Mouse (Mus musculus) heart, postnatal 14 days (tissue): ENCODE measurements around the gene Olfr1303. TPM values are rescaled to one million over a fixed set of nuclear protein-coding genes. Genes with fewer than 3 reads are reported as not detected.

Source experiments
- DNase-seq, 2 experiments: peaks; one replicate each; pipeline ENCODE4 v3.0.0; 2021 to 2022
- intact Hi-C: fragments of 180-260 bp; cut with DNase I; formaldehyde crosslinking; loops from one replicate; pipeline ENCODE4 v1.15.1; 2025
- long read RNA-seq, 2 experiments: library from polyadenylated mRNA; stranded (forward); transcript quantifications; one replicate each; pipeline ENCODE4 v2.0.0; 2021
- total RNA-seq, 2 experiments: library from RNA; stranded (reverse); gene quantifications; 2 replicates each; pipeline ENCODE4 v1.2.3; 2021

The Olfr1303 gene
- not detected for total RNA-seq
- long read RNA-seq, experiment 1, result 0 reads
- long read RNA-seq, experiment 2, result 0 reads

DNA sequence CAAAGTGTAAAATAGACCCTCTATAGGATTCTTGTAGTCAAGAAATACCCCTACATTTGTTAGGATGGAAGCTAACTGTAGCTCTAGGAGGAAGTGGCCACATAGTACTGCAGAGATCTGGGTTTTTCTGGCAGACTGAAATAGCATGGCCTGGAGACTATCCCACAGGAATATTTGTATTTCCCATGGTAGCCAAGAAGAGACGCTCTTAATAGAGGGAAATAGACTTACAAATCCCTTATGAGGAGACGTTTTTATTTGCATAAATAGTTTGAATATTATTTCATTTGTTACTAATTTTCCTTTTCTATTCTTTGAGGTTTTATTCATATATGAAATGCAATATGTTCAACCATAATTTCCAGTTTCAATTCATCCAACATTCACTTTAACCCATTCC, at the start of gene Olfr1303:
TSS of gene Olfr1303 (minus strand) at position 101 of the 400 bp plus-strand sequence.
- DNase-seq, result no peak
- intact Hi-C loops, result no loop called here

DNA sequence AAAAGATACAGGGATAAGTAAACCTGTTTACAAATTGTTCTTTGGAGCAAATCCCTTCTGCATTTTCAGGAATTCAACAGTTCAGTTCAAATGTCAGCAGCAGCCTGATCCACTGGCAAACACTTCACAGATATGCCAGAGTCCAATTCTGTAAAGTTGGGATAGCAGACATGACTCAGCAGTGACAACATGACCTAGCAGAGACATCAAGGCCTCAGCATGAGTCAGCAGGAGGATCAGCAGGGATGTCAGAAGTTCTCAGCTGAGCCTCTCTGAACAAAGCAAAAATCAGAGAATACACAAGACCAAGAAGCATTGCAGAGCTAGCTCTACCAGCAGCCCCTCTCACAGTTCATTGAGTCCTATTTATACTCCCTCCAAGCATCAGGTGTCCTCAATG, 7.2 kb downstream of the Olfr1303 start:
- no peak for DNase-seq
- intact Hi-C loops, result no loop called here

DNA sequence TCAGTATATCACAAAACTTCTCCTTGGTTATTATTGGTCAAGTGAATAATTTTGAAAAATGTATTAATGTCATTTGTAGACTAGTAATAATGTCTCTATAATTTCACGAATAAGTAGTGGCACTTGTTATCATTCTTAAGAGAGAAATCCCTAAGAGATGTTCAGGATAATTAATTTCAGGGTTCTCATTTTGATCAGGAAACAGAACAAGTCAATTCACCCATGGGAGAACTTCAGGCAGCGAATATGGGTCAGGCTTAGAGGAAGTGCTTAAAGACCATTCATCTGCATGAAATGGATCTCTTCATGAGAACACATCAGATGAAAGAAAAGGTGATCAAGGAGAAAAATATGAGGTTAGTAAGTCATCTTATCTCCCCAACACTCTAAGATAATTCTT, 43.0 kb downstream of the Olfr1303 start, which contains the start of gene Olfr1302:
TSS of gene Olfr1302 (plus strand) at position 301 of the 400 bp plus-strand sequence.
- intact Hi-C loops, result no loop called here
- DNase-seq, result no peak

Other genes starting within 250 kb of the Olfr1303 start
- not detected for gene Olfr1297, start 193.8 kb downstream of the Olfr1303 start, total RNA-seq
- gene Olfr1298, start 171.1 kb downstream of the Olfr1303 start, total RNA-seq, result not detected
- not detected for gene Olfr1299, start 158.9 kb downstream of the Olfr1303 start, total RNA-seq
- not detected for gene Olfr1301, start 69.3 kb downstream of the Olfr1303 start, total RNA-seq
- gene Olfr1302, start 42.9 kb downstream of the Olfr1303 start, total RNA-seq, result not detected
- not detected for gene Olfr1305, start 56.8 kb upstream of the Olfr1303 start, total RNA-seq
- gene Olfr1306, start 95.9 kb upstream of the Olfr1303 start, total RNA-seq, result not detected
- gene Olfr1307, start 129.1 kb upstream of the Olfr1303 start, total RNA-seq, result under 1 TPM; 0.02 TPM
- gene Olfr1308, start 144.6 kb upstream of the Olfr1303 start, total RNA-seq, result not detected
- not detected for gene Olfr1309, start 169.9 kb upstream of the Olfr1303 start, total RNA-seq
- gene Olfr1310, start 192.4 kb upstream of the Olfr1303 start, total RNA-seq, result not detected
- gene Olfr1311, start 204.1 kb upstream of the Olfr1303 start, total RNA-seq, result not detected
- gene Olfr1312, start 229.9 kb upstream of the Olfr1303 start, total RNA-seq, result not detected